Mouse (Mus musculus) bone marrow macrophage, adult 2 months (primary cell): ENCODE data around the gene Sspo.

Source experiments
- CTCF ChIP-seq: IDR thresholded peaks from 2 replicates; pipeline ENCODE4 v1.5.1; 2012; ENCODE audit warnings: low read depth, mild to moderate bottlenecking, low read length, moderate library complexity
- POLR2A ChIP-seq: IDR thresholded peaks from 2 replicates; pipeline ENCODE4 v1.6.1; 2012; ENCODE audit warnings: mild to moderate bottlenecking, low read depth, low read length, borderline replicate concordance

DNA sequence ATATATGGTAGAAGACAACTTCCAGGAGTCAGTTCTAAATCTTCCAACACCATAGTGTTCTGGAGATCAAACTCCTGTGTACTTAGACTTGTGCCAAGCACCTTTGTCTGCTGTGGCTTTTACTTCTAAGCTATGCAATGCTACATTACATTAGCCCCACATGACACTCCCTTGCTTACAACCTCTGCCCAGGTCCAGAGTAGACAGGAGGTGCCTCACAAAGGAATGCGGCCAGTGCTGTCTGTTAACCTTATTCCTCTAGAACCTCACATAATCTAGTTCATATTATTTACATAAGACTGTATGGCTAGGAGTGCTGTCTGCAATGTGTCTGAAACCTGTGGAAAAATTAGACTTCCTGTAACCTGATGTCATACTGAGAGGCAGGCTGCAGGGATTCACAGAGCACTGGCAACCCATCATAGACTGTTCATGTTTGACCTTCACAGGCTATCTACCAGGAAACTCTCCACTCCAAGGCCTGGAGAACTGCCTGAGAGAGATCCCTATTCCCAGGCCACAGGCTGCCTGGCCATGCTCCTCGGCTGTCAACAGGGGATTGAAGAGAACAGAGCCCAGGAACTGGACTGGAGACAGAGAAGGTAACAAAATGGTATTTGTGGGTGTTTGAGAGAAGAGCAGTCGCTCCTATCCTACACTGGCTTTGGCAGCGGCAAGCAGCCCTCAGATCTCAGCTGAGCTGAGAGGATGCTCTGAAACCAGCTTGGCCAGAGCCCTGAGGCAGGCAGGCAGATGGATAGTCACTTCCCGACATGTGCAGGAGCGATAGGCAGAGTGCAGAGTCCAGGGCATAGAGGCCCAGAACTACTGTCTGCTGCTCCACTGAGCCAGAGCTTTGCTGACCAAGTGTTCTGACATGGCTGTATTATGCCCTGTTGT, 36.6 kb upstream of the Sspo start:
- no peak for TF ChIP-seq CTCF
- no peak for TF ChIP-seq POLR2A
